Mouse (Mus musculus): ENCODE measurements around the gene Mki67. TPM values are rescaled to one million over a fixed set of nuclear protein-coding genes. Genes with fewer than 3 reads are reported as not detected.

Gene Mki67
- total RNA-seq, 2 experiments from 2014 or later: 808 to 1,323 TPM

Other genes starting within 250 kb of the Mki67 start
- gene Clrn3, start 187.7 kb downstream of the Mki67 start, total RNA-seq (2015; ENCODE audit: low replicate concordance): not detected in 2 replicates
- gene Clrn3, start 187.7 kb downstream of the Mki67 start, total RNA-seq (2017; ENCODE audit: low replicate concordance): 0.26 TPM in 1 of 2 replicates, not detected in the other
- 11.9 and 16.1 TPM in 2 replicates for gene Ptpre, start 178.9 kb downstream of the Mki67 start, total RNA-seq (2015; ENCODE audit: low replicate concordance)
- gene Ptpre, start 178.9 kb downstream of the Mki67 start, total RNA-seq (2017; ENCODE audit: low replicate concordance): 19.1 and 19.7 TPM in 2 replicates

Measured in erythroblast, adult 5-6 weeks (primary cell).